Mouse (Mus musculus) heart, postnatal 4 days (tissue): ENCODE data around the gene Urod. TPM values are rescaled to one million over a fixed set of nuclear protein-coding genes. Genes with fewer than 3 reads are reported as not detected.

Source experiments
- DNase-seq: peaks from one replicate; pipeline ENCODE4 v3.0.0; 2021
- total RNA-seq, 2 experiments: library from RNA; stranded (reverse); gene quantifications; 2 replicates each; pipeline ENCODE4 v1.2.3; 2021

Gene Urod
- total RNA-seq, 2 experiments from 2014 or later, result 80.0 to 83.1 TPM

- DNase-seq, result peak; percentile 58
Measured at GRCm38 (mm10) chr4:116995131-116995797, 1.1 kb upstream of the Urod start, which contains the start of gene Hectd3. Gene Hectd3, plus strand, starts transcription at chr4:116995317.

- peak; percentile 90 for DNase-seq
Measured at GRCm38 (mm10) chr4:116991366-116991765, 2.8 kb downstream of the Urod start.

GRCm38 (mm10) chr4:116989731-116990130 is 4.5 kb downstream of the Urod start:
- DNase-seq, result no peak

- DNase-seq, result no peak
Measured at GRCm38 (mm10) chr4:116987122-116987456, 7.1 kb downstream of the Urod start.

- DNase-seq, result peak; percentile 85
Measured at GRCm38 (mm10) chr4:116986400-116987121, 7.7 kb downstream of the Urod start.

GRCm38 (mm10) chr4:116985681-116986080 is 8.5 kb downstream of the Urod start:
- DNase-seq, result no peak

GRCm38 (mm10) chr4:116976503-116976902 is 17.7 kb downstream of the Urod start:
- no peak for DNase-seq

- DNase-seq, result no peak
Measured at GRCm38 (mm10) chr4:116954951-116955350, 39.3 kb downstream of the Urod start.

GRCm38 (mm10) chr4:116951642-116952041 is 42.6 kb downstream of the Urod start:
- DNase-seq, result no peak

- no peak for DNase-seq
Measured at GRCm38 (mm10) chr4:116944055-116944454, 50.2 kb downstream of the Urod start.

- no peak for DNase-seq
Measured at GRCm38 (mm10) chr4:116942695-116943094, 51.5 kb downstream of the Urod start.

Other genes with a start within 250 kb of the Urod start
- 10 to 100 TPM; 13.3 to 15.4 TPM for gene Toe1, start 186.8 kb downstream of the Urod start, total RNA-seq
- 1 to 10 TPM; 4.0 to 4.2 TPM for gene Mutyh, start 186.7 kb downstream of the Urod start, total RNA-seq
- 1 to 10 TPM; 1.3 to 2.2 TPM for gene Hpdl, start 172.7 kb downstream of the Urod start, total RNA-seq
- gene Zswim5, start 117.0 kb downstream of the Urod start, total RNA-seq, result 1 to 10 TPM; 2.1 to 2.4 TPM
- gene Hectd3, start 904 bp upstream of the Urod start, total RNA-seq, result 10 to 100 TPM; 11.3 to 15.1 TPM
- 10 to 100 TPM; 19.1 to 20.1 TPM for gene Eif2b3, start 25.0 kb upstream of the Urod start, total RNA-seq
- 1 to 10 TPM; 4.0 to 5.0 TPM for gene Ptch2, start 101.7 kb upstream of the Urod start, total RNA-seq
- gene Btbd19, start 131.3 kb upstream of the Urod start, total RNA-seq, result 1 to 10 TPM; 4.6 to 5.9 TPM
- gene Tctex1d4, start 132.4 kb upstream of the Urod start, total RNA-seq, result not detected
- gene Plk3, start 139.6 kb upstream of the Urod start, total RNA-seq, result 1 to 10 TPM; 5.0 to 5.8 TPM
- gene Rps8, start 161.8 kb upstream of the Urod start, total RNA-seq, result 100 to 1,000 TPM; 952 to 961 TPM
- gene Kif2c, start 188.2 kb upstream of the Urod start, total RNA-seq, result 10 to 100 TPM; 17.7 to 19.7 TPM